Mouse (Mus musculus): ENCODE measurements around the gene Zbtb2. TPM values are rescaled to one million over a fixed set of nuclear protein-coding genes. Genes with fewer than 3 reads are reported as not detected.
"Not testable (repeated sequence)": the region's sequence is repeated elsewhere in the genome, so short reads cannot be mapped to it uniquely, and the experiment has no call there.

Gene Zbtb2
- polyA plus RNA-seq (2015; fragmentation: Nextera tagmentation; extraction: Ambion mirVana), result 12.9 and 13.7 TPM in 2 replicates

DNA sequence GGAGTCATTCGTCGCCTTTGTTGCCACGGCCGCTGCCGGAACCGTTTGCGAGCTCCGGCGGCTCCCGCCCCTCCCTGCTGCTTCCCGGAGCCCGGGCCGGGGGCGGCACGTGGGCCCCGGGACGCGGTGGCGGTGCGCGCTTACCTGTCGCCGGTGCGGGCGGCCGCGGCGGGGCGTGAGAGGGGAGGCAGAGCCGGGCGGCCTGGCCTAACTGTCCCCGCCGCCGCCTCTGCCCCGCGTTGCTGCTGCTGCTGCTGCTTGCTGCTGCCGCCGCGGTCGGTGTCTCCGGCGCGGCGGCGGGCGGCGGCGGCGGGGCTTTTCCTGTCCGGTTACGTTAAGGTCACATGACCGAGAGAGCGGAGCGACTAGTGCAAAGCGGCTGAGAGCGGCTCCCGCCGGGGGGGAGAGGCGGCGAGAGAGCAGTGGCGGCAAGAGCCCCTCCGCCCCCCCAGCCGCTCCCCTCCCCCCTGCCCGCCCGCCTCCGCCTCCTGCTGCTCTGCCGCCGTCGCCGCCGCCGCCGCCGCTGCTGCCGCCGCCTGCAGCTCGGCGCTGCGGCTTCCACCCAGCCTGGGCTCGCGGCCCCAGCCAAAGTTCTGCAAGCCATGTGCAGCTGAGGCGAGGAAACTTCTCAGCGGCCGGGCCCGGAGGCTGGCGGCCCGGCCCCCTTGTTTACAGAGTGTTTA, at the start of gene Zbtb2:
Gene Zbtb2, minus strand, starts transcription at position 408 of the 683 bp plus-strand sequence.
- under 1% methylated on average over 68 of the region's 87 CpGs for WGBS
- Histone ChIP-seq H3K4me2 (replicated peaks) (peak within 1 kb of the TSS; percentile 73), H3K27me3 (no peaks in the 10 kb centered on the region), H3K9me3 (replicated peaks) (no peaks in the 10 kb centered on the region), H3K27ac (replicated peaks) (peak within 1 kb of the TSS; percentile 99), H3K9ac (peak within 1 kb of the TSS; percentile 99), H3K4me3 (replicated peaks) (peak within 1 kb of the TSS; percentile 97), H3K4me1 (peaks cover 35% of the 10 kb centered on the region), H3K36me3 (peaks cover 2% of the 10 kb centered on the region; the same call in 1 of the 2 replicates)
- no peak for ATAC-seq (ENCODE audit: insufficient number of reproducible peaks, low FRiP score, low TSS enrichment, low read depth)

DNA sequence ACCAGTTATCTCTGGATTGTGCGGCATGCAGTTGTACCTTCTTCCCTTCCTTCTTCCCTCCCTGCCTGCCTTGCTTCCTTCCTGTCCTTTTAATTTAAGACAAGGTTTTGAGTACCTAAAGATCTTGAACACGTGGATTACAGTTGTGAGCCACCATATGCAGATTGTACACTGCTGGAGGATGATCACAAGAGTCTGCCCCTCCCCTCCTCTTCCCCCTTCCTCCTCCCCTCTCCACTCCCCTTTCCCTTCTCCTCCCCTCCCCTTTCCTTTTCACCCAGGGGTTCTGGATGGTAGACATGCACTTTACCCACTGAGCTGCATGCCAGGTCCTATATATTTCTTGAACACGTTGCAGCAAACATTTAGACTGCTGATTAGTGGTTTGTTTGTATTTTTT, 47.5 kb upstream of the Zbtb2 start:
- 79% methylated on average over 3 of the region's 3 CpGs for WGBS
- peaks cover 33% of the 10 kb centered on the region for H3K36me3 ChIP-seq
- H3K4me1 ChIP-seq, result peaks cover 17% of the 10 kb centered on the region
- no peaks in the 10 kb centered on the region for H3K27me3 ChIP-seq
- H3K4me2 ChIP-seq (replicated peaks), result no peak overlapping the region
- H3K4me3 ChIP-seq (replicated peaks), result no peak overlapping the region
- H3K27ac ChIP-seq (replicated peaks), result no peak overlapping the region
- H3K9ac ChIP-seq, result no peak overlapping the region
- no peaks in the 10 kb centered on the region for H3K9me3 ChIP-seq (replicated peaks)
- no peak for ATAC-seq (ENCODE audit: insufficient number of reproducible peaks, low FRiP score, low TSS enrichment, low read depth)

DNA sequence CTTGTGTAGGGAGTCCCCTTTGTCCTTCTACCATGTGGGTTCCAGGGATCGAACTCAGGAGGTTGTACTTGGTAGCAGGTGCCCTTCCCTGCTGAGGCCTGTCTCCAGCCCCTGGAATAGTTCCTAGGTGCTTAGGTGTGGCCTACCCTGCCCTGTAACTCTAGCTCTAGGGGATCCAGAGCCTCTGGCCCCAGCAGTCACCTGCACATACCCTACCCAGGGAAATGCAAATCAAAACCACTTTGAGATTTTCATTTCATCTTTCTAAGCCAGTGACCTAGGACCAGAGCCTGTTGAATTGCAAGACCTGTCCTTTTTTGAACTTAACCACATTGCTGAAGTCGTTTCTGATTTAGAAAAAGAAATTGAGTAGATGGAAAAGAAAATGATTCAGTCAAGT, 46.0 kb upstream of the Zbtb2 start:
- peak overlapping the region; percentile 59; the same call in 1 of the 2 replicates for H3K4me2 ChIP-seq (replicated peaks)
- H3K4me1 ChIP-seq, result peaks cover 17% of the 10 kb centered on the region
- not testable (repeated sequence) for H3K9me3 ChIP-seq (replicated peaks); ATAC-seq (ENCODE audit: insufficient number of reproducible peaks, low FRiP score, low TSS enrichment, low read depth); H3K27ac ChIP-seq (replicated peaks); H3K9ac ChIP-seq; H3K4me3 ChIP-seq (replicated peaks); H3K27me3 ChIP-seq
- 90% methylated on average over 2 of the region's 2 CpGs for WGBS
- peaks cover 17% of the 10 kb centered on the region for H3K36me3 ChIP-seq

DNA sequence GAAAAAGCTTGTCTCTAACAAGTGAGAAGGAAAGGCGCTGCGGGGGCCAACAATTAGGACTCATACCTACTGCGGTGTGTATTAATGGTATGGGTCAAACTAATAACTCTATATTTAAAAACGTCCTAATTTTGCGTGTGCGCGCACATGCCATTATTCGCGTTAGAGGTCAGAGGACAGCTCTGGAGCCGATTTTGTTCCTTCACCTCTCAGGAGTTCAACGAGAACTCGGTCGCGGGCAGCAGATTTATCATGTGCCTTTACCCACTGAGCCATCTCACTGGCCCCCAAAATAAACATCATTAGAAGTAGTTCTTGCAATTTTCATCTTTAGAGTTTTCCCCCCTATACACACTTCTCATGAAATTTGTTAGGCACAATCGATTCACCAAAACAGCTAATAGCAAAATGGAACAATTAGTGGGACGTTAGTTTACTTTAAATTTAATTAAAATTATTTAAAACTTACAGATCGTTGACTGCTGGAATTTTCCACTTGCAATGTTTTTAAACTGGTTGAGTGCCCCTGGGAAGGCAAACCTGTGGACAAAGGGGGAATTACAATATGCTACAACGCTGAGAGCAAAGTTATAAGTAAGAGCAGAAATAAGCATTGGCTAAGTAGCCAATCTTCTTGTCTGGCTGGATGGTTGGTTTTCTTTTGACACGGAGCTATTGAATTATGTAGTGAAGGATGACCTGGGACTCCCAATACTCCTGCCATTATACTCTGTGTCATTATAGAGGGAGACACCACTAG, 45.3 kb upstream of the Zbtb2 start:
- peak overlapping the region; percentile 91 for H3K27ac ChIP-seq (replicated peaks)

DNA sequence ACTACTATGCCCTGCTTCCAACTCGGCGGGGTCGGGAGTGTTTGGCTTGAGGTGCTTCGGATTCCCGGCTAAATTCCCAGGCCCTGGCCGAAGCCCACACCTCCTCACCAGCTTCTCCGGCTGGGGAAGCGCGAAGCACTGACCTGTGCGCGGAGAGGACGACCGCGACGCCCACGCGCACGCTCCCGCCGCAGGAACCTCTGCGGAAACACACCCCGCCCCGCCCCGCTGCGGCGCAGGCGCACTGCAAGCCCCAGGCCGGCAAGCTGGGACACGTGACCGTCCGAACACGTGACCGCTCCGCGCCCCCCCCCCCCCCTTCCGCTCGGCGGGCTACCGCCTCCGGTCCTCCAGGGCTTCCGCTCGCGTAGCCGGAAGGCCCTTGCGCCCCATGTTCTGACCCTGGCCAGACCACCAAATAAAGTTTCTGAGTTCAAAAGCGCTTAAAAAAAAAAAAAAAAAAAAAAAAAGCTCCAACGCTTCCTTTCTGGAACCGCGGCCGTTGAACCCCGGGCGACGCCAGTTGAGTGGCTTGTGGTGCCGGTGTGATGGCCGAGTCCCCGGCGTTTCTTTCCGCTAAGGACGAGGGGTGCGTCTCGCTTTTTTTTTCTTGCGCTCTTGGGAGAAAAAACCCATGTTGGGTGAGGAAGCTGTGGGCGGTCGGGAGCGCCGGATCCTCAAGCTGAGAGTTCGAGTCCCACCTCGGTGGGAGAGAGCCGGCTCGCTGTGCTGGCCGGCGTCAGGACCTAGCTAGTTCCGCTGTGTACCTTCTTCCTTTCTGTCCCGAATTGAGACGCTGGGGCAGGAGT, 44.4 kb upstream of the Zbtb2 start, which contains the start of the genes Rmnd1 and Armt1:
Gene Rmnd1, minus strand, starts transcription at position 266 of the 809 bp plus-strand sequence.
Gene Armt1, plus strand, starts transcription at position 345 of the 809 bp plus-strand sequence.
- no peaks in the 10 kb centered on the region for H3K9me3 ChIP-seq (replicated peaks)
- peak; percentile 95 for ATAC-seq (ENCODE audit: insufficient number of reproducible peaks, low FRiP score, low TSS enrichment, low read depth)
- under 1% methylated on average over 70 of the region's 75 CpGs for WGBS

More for the DNA sequence above, 45.3 kb upstream of the Zbtb2 start:
- peak overlapping the region; percentile 59 for H3K4me2 ChIP-seq (replicated peaks)
- no peak for ATAC-seq (ENCODE audit: insufficient number of reproducible peaks, low FRiP score, low TSS enrichment, low read depth)
- H3K27me3 ChIP-seq, result no peaks in the 10 kb centered on the region
- H3K9me3 ChIP-seq (replicated peaks), result no peaks in the 10 kb centered on the region
- 7% methylated on average over 19 of the region's 19 CpGs for WGBS
- H3K36me3 ChIP-seq, result peaks cover 14% of the 10 kb centered on the region
- peak overlapping the region; percentile 76 for H3K9ac ChIP-seq
- H3K4me1 ChIP-seq, result peaks cover 17% of the 10 kb centered on the region
- H3K4me3 ChIP-seq (replicated peaks), result peak overlapping the region; percentile 74

DNA sequence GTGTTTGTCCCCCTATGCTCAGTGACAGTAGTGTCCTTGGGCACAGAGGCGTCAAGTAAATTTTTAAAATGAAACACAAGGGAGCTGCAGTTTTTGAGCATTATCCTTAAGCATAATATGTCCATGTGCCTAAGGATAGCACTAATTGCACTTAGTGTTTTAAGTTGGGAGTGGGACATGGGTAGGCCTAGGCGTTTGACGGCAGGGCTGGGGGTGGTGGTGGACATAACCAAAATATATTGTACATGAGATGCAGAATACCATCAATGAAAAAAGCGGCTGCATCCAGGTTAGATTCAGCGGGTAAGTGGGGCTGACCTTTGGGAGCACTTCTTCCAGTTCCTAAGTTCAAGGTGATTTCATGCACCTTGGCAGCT, 43.8 kb upstream of the Zbtb2 start:
- 9% methylated on average over 5 of the region's 5 CpGs for WGBS
- Histone ChIP-seq H3K27me3 (no peaks in the 10 kb centered on the region), H3K9ac (peak overlapping the region; percentile 63), H3K4me2 (replicated peaks) (peak overlapping the region; percentile 69), H3K4me1 (peaks cover 17% of the 10 kb centered on the region), H3K27ac (replicated peaks) (0 out of 2 replicates have a peak overlapping the region, but pooled peaks have one; percentile 55), H3K36me3 (peaks cover 17% of the 10 kb centered on the region), H3K4me3 (replicated peaks) (peak overlapping the region; percentile 74), H3K9me3 (replicated peaks) (no peaks in the 10 kb centered on the region)
- peak; percentile 3; the same call in 1 of the 2 replicates for ATAC-seq (ENCODE audit: insufficient number of reproducible peaks, low FRiP score, low TSS enrichment, low read depth)

More for the DNA sequence above, 44.4 kb upstream of the Zbtb2 start, which contains the start of the genes Rmnd1 and Armt1:
- H3K4me3 ChIP-seq (replicated peaks), result peak within 1 kb of the TSS; percentile 74
- peak within 1 kb of the TSS; percentile 76 for H3K9ac ChIP-seq
- peaks cover 17% of the 10 kb centered on the region for H3K4me1 ChIP-seq
- no peaks in the 10 kb centered on the region for H3K27me3 ChIP-seq
- H3K36me3 ChIP-seq, result peaks cover 14% of the 10 kb centered on the region
- peak within 1 kb of the TSS; percentile 91 for H3K27ac ChIP-seq (replicated peaks)
- H3K4me2 ChIP-seq (replicated peaks), result peak within 1 kb of the TSS; percentile 69

DNA sequence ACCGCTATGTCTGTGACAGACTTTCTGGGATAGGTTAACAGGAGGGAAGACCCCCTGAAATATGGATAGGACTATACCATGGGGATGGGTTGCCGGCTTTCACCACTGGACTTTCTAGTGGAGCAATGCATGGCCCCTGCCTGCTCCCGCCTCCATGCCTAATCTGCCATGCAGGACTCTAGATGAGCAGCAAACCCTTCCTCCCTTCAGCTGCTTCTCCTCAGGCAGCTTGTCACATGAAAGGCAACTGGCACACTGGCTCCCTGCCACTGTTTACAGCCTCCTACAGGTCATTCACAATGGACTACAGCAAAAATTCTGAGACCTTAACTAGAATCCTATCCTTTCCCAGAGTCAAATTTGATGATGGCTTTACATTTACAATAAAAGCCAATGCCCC, 42.9 kb upstream of the Zbtb2 start:
- Histone ChIP-seq H3K36me3 (peaks cover 19% of the 10 kb centered on the region), H3K27me3 (no peaks in the 10 kb centered on the region), H3K4me1 (peaks cover 17% of the 10 kb centered on the region), H3K4me2 (replicated peaks) (peak overlapping the region; percentile 69), H3K9ac (0 out of 2 replicates have a peak overlapping the region, but pooled peaks have one; percentile 3), H3K4me3 (replicated peaks) (peak overlapping the region; percentile 74), H3K27ac (replicated peaks) (no peak overlapping the region), H3K9me3 (replicated peaks) (no peaks in the 10 kb centered on the region)
- WGBS, result 85% methylated on average over 3 of the region's 3 CpGs
- ATAC-seq (ENCODE audit: insufficient number of reproducible peaks, low FRiP score, low TSS enrichment, low read depth), result no peak

DNA sequence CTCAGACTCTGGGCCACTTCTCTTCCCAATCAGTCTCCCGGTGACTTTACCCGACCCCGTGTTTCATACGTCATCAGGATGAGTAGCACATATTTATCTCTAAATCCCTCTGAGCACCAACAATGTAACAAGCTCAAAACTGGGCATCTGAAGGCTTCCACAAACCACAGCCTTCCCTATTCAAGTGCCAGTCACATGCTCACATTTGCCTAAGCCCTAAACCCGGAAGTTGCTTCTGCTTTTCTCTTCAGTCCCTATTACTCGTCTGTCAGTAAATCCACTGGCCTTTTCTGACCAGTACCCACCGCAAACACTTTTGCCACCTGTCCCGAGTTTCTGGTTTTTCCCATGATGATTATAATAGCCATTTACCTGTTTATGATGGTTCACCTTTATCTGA, 42.5 kb upstream of the Zbtb2 start:
- Histone ChIP-seq H3K9me3 (replicated peaks) (no peaks in the 10 kb centered on the region), H3K27ac (replicated peaks) (no peak overlapping the region), H3K27me3 (no peaks in the 10 kb centered on the region), H3K9ac (no peak overlapping the region), H3K4me1 (peaks cover 17% of the 10 kb centered on the region), H3K4me3 (replicated peaks) (no peak overlapping the region), H3K36me3 (peaks cover 21% of the 10 kb centered on the region), H3K4me2 (replicated peaks) (no peak overlapping the region)
- ATAC-seq (ENCODE audit: insufficient number of reproducible peaks, low FRiP score, low TSS enrichment, low read depth), result no peak
- 88% methylated on average over 8 of the region's 8 CpGs for WGBS

DNA sequence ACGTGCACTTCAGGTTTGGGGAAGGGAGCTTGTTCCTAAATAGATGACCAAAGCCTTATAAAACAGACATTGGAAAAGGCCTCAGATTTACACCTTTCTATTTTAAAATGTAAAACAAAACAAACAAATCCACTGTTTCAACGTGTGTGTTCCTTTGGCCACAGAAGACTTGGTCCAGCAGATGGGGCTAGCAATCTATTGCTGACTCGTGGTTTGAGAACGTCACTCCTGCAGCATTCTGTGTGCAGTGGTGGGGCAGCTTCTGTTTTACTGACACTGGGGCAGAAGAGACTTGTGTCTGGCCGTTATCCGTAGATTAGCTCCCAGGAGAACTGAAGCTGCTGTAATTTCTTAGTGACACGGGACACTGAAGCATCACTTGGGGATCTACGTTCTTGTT, 37.3 kb upstream of the Zbtb2 start:
- H3K4me1 ChIP-seq, result no peaks in the 10 kb centered on the region
- no peak overlapping the region for H3K9ac ChIP-seq
- H3K27ac ChIP-seq (replicated peaks), result no peak overlapping the region
- WGBS, result 78% methylated on average over 8 of the region's 8 CpGs
- H3K4me2 ChIP-seq (replicated peaks), result no peak overlapping the region
- no peak for ATAC-seq (ENCODE audit: insufficient number of reproducible peaks, low FRiP score, low TSS enrichment, low read depth)
- H3K4me3 ChIP-seq (replicated peaks), result no peak overlapping the region
- no peaks in the 10 kb centered on the region for H3K27me3 ChIP-seq
- H3K9me3 ChIP-seq (replicated peaks), result no peaks in the 10 kb centered on the region
- H3K36me3 ChIP-seq, result peaks cover 40% of the 10 kb centered on the region

DNA sequence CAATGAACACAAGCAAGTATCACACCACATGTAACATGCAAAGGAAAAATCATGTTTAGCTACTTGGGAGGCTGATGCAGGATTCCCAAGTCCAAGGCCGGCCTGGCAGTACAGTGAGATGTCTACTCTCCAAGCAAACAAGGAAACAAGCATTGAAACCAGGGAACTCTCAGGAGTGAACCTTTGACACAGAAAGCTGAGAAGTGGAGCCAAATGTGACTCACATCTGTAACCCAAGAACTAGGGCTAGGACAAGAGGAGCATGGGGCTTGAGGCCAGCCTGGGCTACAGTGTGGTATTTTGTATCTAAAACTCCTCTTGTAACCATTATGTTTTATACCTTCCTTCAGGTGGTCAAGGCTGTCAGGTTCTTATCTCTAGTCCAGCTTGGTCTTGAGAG, 19.3 kb upstream of the Zbtb2 start:
- Histone ChIP-seq H3K27me3 (no peaks in the 10 kb centered on the region), H3K27ac (replicated peaks) (no peak overlapping the region), H3K9ac (no peak overlapping the region), H3K4me2 (replicated peaks) (no peak overlapping the region), H3K4me1 (no peaks in the 10 kb centered on the region), H3K4me3 (replicated peaks) (no peak overlapping the region), H3K36me3 (peaks cover 37% of the 10 kb centered on the region), H3K9me3 (replicated peaks) (no peaks in the 10 kb centered on the region)
- ATAC-seq (ENCODE audit: insufficient number of reproducible peaks, low FRiP score, low TSS enrichment, low read depth), result no peak
- WGBS, result 85% methylated on average over 1 of the region's 1 CpGs

DNA sequence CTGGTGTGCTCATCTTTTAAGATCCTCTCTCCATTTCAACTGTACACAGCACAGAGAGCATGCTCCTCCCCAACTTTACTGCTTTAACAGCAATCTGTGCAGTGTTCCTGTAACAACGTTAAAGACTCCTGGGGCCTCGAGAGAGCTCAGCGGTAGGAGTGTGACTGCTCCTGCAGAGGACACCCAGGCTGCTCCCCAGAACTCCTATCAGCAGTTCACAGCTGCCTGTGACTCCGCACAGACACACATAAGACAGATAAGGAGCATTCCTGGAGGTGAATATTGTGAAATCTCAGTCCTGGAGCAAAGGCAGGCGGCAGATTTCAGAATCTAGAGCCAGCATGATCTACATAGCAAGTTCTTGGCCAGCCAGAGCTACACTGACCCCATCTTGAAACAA, 17.6 kb upstream of the Zbtb2 start:
- no peak overlapping the region for H3K4me3 ChIP-seq (replicated peaks)
- ATAC-seq (ENCODE audit: insufficient number of reproducible peaks, low FRiP score, low TSS enrichment, low read depth), result no peak
- H3K9me3 ChIP-seq (replicated peaks), result no peaks in the 10 kb centered on the region
- H3K4me2 ChIP-seq (replicated peaks), result no peak overlapping the region
- no peaks in the 10 kb centered on the region for H3K27me3 ChIP-seq
- no peaks in the 10 kb centered on the region for H3K4me1 ChIP-seq
- no peak overlapping the region for H3K9ac ChIP-seq
- H3K36me3 ChIP-seq, result peaks cover 36% of the 10 kb centered on the region
- WGBS, result 89% methylated on average over 5 of the region's 5 CpGs
- H3K27ac ChIP-seq (replicated peaks), result no peak overlapping the region

Measured in embryonic facial prominence, embryonic 15.5 days (tissue).